Mouse (Mus musculus) lung, embryonic 14.5 days (tissue): Measurements from ENCODE around the gene Itga8. TPM values are rescaled to one million over a fixed set of nuclear protein-coding genes. Genes with fewer than 3 reads are reported as not detected.
A peak's percentile ranks its signal among the peaks of the same experiment; 100 is the strongest.

Experiments
- ATAC-seq: fragments of 200-750 bp; cut with Nextera tagmentation; 2 replicates; pipeline ENCODE4 v1.8.0; 2017; ENCODE audit warnings: mild to moderate bottlenecking, moderate TSS enrichment, moderate library complexity; ENCODE audit not compliant: insufficient read depth
- DNase-seq: peaks from one replicate; pipeline ENCODE4 v3.0.0-alpha.2; 2015
- H3K27ac ChIP-seq: fragments of 300-500 bp; sonication (generic); 2 replicates; pipeline ENCODE4 v1.5.1; 2014; ENCODE audit warnings: low read depth, mild to moderate bottlenecking, moderate library complexity
- H3K27me3 ChIP-seq: fragments of 300-500 bp; sonication (generic); 2 replicates; pipeline ENCODE4 v1.6.1; 2014; ENCODE audit warnings: low read length, control low read depth; ENCODE audit not compliant: insufficient read depth
- H3K36me3 ChIP-seq: fragments of 300-500 bp; sonication (generic); 2 replicates; pipeline ENCODE4 v1.6.1; 2014; ENCODE audit warnings: control low read depth; ENCODE audit not compliant: insufficient read depth
- H3K4me1 ChIP-seq: fragments of 300-500 bp; sonication (generic); 2 replicates; pipeline ENCODE4 v1.6.1; 2014; ENCODE audit warnings: antibody characterized with exemption, control low read depth; ENCODE audit not compliant: insufficient read depth
- H3K4me2 ChIP-seq: fragments of 300-500 bp; sonication (generic); 2 replicates; pipeline ENCODE4 v1.6.1; 2014; ENCODE audit warnings: mild to moderate bottlenecking
- H3K4me3 ChIP-seq: fragments of 300-500 bp; sonication (generic); 2 replicates; pipeline ENCODE4 v1.5.1; 2014; ENCODE audit warnings: low read depth, low read length
- H3K9ac ChIP-seq: fragments of 300-500 bp; sonication (generic); 2 replicates; pipeline ENCODE4 v1.6.1; 2014
- H3K9me3 ChIP-seq: fragments of 300-500 bp; sonication (generic); 2 replicates; pipeline ENCODE4 v1.6.1; 2016; ENCODE audit warnings: low read depth, low read length, control low read depth
- CTCF ChIP-seq: IDR thresholded peaks from 2 replicates; pipeline ENCODE4 v1.5.1; 2016; ENCODE audit warnings: antibody characterized with exemption, low read depth
- WGBS: fragments of 180-500 bp; shearing (Covaris S2); extraction: QIAGEN DNeasy Blood & Tissue Kit; methylation state at CpG from one replicate; pipeline ENCODE4 v1.1.7; 2014; 5-methylcytosine and 5-hydroxymethylcytosine counted together
- polyA plus RNA-seq: library from polyadenylated mRNA; unstranded; fragments of >200 nt; fragmentation: Nextera tagmentation; extraction: Ambion mirVana; gene quantifications from 2 replicates; pipeline ENCODE4 v1.2.1, GENCODE M21; 2014

Itga8 gene
- polyA plus RNA-seq, 1 experiment from 2014 or later = 42.6 TPM

DNA sequence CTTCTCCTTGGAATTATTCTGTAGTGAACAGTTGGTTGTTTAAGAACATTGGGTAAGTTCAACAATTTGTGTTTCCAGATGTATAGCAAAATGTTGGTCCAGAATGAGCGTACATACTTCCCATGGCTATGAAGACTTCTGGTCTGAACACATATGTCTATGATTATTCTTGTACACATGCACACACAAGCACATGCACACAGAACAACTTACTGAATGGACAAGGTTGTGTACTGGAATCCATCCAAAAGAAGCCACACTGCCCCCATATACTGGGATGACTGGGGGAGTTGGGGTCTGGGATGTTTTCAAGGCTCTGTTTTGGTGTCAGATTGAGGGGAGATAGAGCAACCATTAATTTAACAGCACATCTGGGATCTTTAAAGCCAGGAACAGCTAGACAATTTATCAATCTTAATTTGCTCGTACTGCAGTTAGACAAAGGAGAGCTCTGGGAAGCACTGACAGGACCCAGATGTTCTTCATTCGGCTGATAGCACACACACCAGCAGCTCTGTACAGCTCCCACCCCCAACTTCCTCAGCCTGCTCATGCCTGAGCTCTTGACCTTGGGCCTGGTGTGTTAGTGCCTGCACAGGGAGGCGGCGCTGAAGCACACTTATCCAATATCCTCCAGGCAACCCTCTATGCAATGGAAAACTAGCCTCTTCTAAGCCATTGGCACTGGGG is 241.5 kb downstream of the Itga8 start:
- peak; percentile 87 for DNase-seq
- no peak overlapping the region for H3K4me2 ChIP-seq
- H3K9me3 ChIP-seq = no peaks in the 10 kb centered on the region
- no peaks in the 10 kb centered on the region for H3K36me3 ChIP-seq
- H3K9ac ChIP-seq = no peak overlapping the region
- no peak overlapping the region for H3K4me3 ChIP-seq
- peaks cover 6% of the 10 kb centered on the region; the same call in 1 of the 2 replicates for H3K4me1 ChIP-seq
- WGBS = 24% methylated on average over 5 of the region's 5 CpGs
- peak overlapping the region; percentile 16; the same call in 1 of the 2 replicates for H3K27ac ChIP-seq
- peak; percentile 28 for TF ChIP-seq CTCF
- H3K27me3 ChIP-seq = no peaks in the 10 kb centered on the region
- peak; percentile 99 for ATAC-seq

Other genes with a start within 250 kb of the Itga8 start
- 30.7 and 34.3 TPM in 2 replicates for gene Mindy3, start 117.5 kb upstream of the Itga8 start, polyA plus RNA-seq